Mouse (Mus musculus): ENCODE measurements around the gene Ubr1.

The Ubr1 gene

GRCm38 (mm10) chr2:120835167-120835566, 135.3 kb downstream of the Ubr1 start:
- POLR2A ChIA-PET: interaction anchor here in 1 of 4 experiments (1.0 kb wide), 1 partner anchor 15 kb away, joined by 4 read pairs; the partner anchor contains the start of genes Cdan1 and Ttbk2
- CTCF ChIA-PET: no interaction called here

DNA sequence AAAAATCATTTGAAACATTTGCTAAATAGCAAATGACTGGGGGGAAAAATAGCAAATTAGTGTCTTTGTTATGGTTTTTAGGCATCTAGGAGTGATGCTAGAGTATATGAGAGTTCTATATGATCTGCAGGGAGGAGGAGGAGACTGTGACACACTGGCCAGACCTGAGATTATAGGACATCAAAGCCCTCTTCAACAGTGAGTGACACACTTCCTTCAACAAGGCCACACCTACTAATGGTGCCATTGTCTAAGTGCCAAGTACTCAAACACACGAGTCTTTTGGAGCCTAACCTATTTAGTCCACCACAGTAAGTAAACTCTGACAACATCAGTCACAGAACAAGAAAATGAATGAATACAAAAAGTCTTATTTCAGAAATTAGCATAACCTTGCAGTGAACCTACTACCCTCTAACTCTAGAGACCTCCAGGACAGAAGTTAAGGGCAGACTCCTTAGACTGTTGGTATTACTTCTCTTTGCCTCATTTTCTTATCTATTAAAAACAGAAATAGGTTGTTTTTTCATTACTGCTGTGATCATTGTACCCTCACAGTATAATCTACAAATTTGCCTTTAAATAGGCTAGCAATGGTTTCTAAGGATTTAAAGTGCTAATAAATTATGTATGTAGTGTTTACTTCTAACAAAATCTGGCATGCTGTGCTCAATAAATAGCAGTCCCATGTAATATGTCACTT, 143.4 kb downstream of the Ubr1 start:
- ChIA-PET CTCF (no interaction called here), POLR2A (no interaction called here)
